Mouse (Mus musculus) MEL (cell line): ENCODE results near the gene Hdac1. TPM values are rescaled to one million over a fixed set of nuclear protein-coding genes. Genes with fewer than 3 reads are reported as not detected.
A peak's percentile ranks its signal among the peaks of the same experiment; 100 is the strongest.
"Not testable (repeated sequence)": the region's sequence is repeated elsewhere in the genome, so short reads cannot be mapped to it uniquely, and the experiment has no call there.

Source experiments
- DNase-seq: peaks from one replicate; pipeline ENCODE4 v3.0.0; 2011; ENCODE audit warnings: low read depth, low spot score
- H3K27ac ChIP-seq: 2 replicates; pipeline ENCODE4 v1.5.1; 2012; ENCODE audit warnings: low read depth, mild to moderate bottlenecking, control low read depth, low read length, moderate library complexity; ENCODE audit not compliant: control insufficient read depth
- H3K27me3 ChIP-seq, 2 experiments: fragments of 150-350 bp in 1 of 2; sonication (generic) in 1 of 2; 2 replicates each; pipeline ENCODE4 v1.6.1; 2012; ENCODE audit warnings: low read length in 2 of 2, mild to moderate bottlenecking in 2 of 2, improper control_type of control experiment in 1 of 2, moderate library complexity in 1 of 2; ENCODE audit not compliant: insufficient read depth in 2 of 2, control insufficient read depth in 1 of 2
- H3K36me3 ChIP-seq, 2 experiments: 2 replicates each; pipeline ENCODE4 v1.6.1; 2012 to 2014; ENCODE audit warnings: low read length in 2 of 2, improper control_type of control experiment in 1 of 2, inconsistent platforms in 1 of 2, mild to moderate bottlenecking in 1 of 2; ENCODE audit not compliant: insufficient read depth in 2 of 2, control insufficient read depth in 1 of 2
- H3K4me1 ChIP-seq, 2 experiments: fragments of 150-350 bp in 1 of 2; sonication (generic) in 1 of 2; 2 replicates each; pipeline ENCODE4 v1.6.1; 2012; ENCODE audit warnings: low read length in 2 of 2, improper control_type of control experiment in 1 of 2, mild to moderate bottlenecking in 1 of 2; ENCODE audit not compliant: insufficient read depth in 2 of 2, control insufficient read depth in 1 of 2
- H3K4me3 ChIP-seq, 2 experiments: fragments of 150-350 bp in 1 of 2; sonication (generic) in 1 of 2; 2 replicates each; pipeline ENCODE4 v1.5.1; 2012; ENCODE audit warnings: low read depth in 2 of 2, low read length in 2 of 2, mild to moderate bottlenecking in 2 of 2, moderate library complexity in 2 of 2, control low read depth in 1 of 2, improper control_type of control experiment in 1 of 2; ENCODE audit not compliant: control insufficient read depth in 1 of 2, insufficient read depth in 1 of 2
- H3K79me2 ChIP-seq: 2 replicates; pipeline ENCODE4 v1.6.1; 2012; ENCODE audit warnings: mild to moderate bottlenecking, low read length, moderate library complexity; ENCODE audit not compliant: control insufficient read depth, poor library complexity, insufficient read depth
- H3K9ac ChIP-seq: 2 replicates; pipeline ENCODE4 v1.6.1; 2012; ENCODE audit warnings: low read depth, mild to moderate bottlenecking, control low read depth, low read length, moderate library complexity; ENCODE audit not compliant: control insufficient read depth, poor library complexity, severe bottlenecking
- H3K9me3 ChIP-seq: fragments of 150-350 bp; sonication (generic); replicated peaks from 2 replicates; pipeline ENCODE4 v1.6.1; 2012; ENCODE audit warnings: mild to moderate bottlenecking, low read length, improper control_type of control experiment, moderate library complexity; ENCODE audit not compliant: insufficient read depth
- CTCF ChIP-seq, 3 experiments: IDR thresholded peaks in 2 of 3; conservative IDR thresholded peaks in 1 of 3; 2 replicates each; pipeline ENCODE4 v1.5.1; 2011 to 2012; ENCODE audit warnings: low read length in 3 of 3, low read depth in 2 of 3, mild to moderate bottlenecking in 2 of 3, improper control_type of control experiment in 1 of 3, inconsistent platforms in 1 of 3, mixed read lengths in 1 of 3, moderate library complexity in 1 of 3; ENCODE audit not compliant: control insufficient read depth in 1 of 3, insufficient read depth in 1 of 3, poor library complexity in 1 of 3, severe bottlenecking in 1 of 3
- GATA1 ChIP-seq: IDR thresholded peaks from 2 replicates; pipeline ENCODE4 v1.6.1; 2011; ENCODE audit warnings: low read depth, low read length, improper control_type of control experiment
- HCFC1 ChIP-seq: IDR thresholded peaks from 2 replicates; pipeline ENCODE4 v1.6.1; 2012; ENCODE audit warnings: low read depth, mild to moderate bottlenecking, inconsistent platforms, low read length, improper control_type of control experiment, moderate library complexity
- KAT2A ChIP-seq: conservative IDR thresholded peaks from 2 replicates; pipeline ENCODE4 v1.6.1; 2012; ENCODE audit warnings: low read depth, low read length, improper control_type of control experiment, inconsistent platforms
- MYC ChIP-seq: IDR thresholded peaks from 2 replicates; pipeline ENCODE4 v1.6.1; 2011; ENCODE audit warnings: low read depth, mild to moderate bottlenecking, low read length, improper control_type of control experiment, moderate library complexity
- POLR2AphosphoS5 ChIP-seq: IDR thresholded peaks from 2 replicates; pipeline ENCODE4 v1.6.1; 2012; ENCODE audit warnings: low read depth, borderline replicate concordance, mild to moderate bottlenecking, inconsistent platforms, low read length, moderate library complexity, mixed read lengths
- RAD21 ChIP-seq: IDR thresholded peaks from 2 replicates; pipeline ENCODE4 v1.6.1; 2011; ENCODE audit warnings: mild to moderate bottlenecking, low read depth, low read length, improper control_type of control experiment
- SIN3A ChIP-seq: IDR thresholded peaks from 2 replicates; pipeline ENCODE4 v1.6.1; 2012; ENCODE audit warnings: low read length, improper control_type of control experiment, inconsistent platforms
- SMC3 ChIP-seq: IDR thresholded peaks from 2 replicates; pipeline ENCODE4 v1.6.1; 2011; ENCODE audit warnings: low read depth, low read length, improper control_type of control experiment
- TAL1 ChIP-seq: IDR thresholded peaks from 2 replicates; pipeline ENCODE4 v1.6.1; 2012; ENCODE audit warnings: mild to moderate bottlenecking, inconsistent platforms, low read length, moderate library complexity, mixed read lengths
- TCF12 ChIP-seq: IDR thresholded peaks from 2 replicates; pipeline ENCODE4 v1.6.1; 2014; ENCODE audit warnings: low read depth, mild to moderate bottlenecking, inconsistent platforms, low read length, improper control_type of control experiment, moderate library complexity
- USF1 ChIP-seq: IDR thresholded peaks from 2 replicates; pipeline ENCODE4 v1.6.1; 2014; ENCODE audit warnings: low read depth, mild to moderate bottlenecking, inconsistent platforms, low read length, improper control_type of control experiment, moderate library complexity
- ZC3H11A ChIP-seq: IDR thresholded peaks from 2 replicates; pipeline ENCODE4 v1.6.1; 2012; ENCODE audit warnings: low read depth, mild to moderate bottlenecking, inconsistent platforms, low read length, improper control_type of control experiment
- ZMIZ1 ChIP-seq: IDR thresholded peaks from 2 replicates; pipeline ENCODE4 v1.6.1; 2012; ENCODE audit warnings: low read depth, mild to moderate bottlenecking, inconsistent platforms, low read length, improper control_type of control experiment, moderate library complexity
- ZNF384 ChIP-seq: IDR thresholded peaks from 2 replicates; pipeline ENCODE4 v1.6.1; 2012; ENCODE audit warnings: low read depth, mild to moderate bottlenecking, inconsistent platforms, low read length, improper control_type of control experiment
- polyA plus RNA-seq, 2 experiments: library from polyadenylated mRNA; stranded (reverse) in 1 of 2; unstranded in 1 of 2; fragments of >175 nt in 1 of 2; fragments of >200 nt in 1 of 2; gene quantifications; 2 replicates each; pipeline versions ENCODE4 v1.2.1 to v1.2.4; 2012; ENCODE audit warnings: low replicate concordance in 2 of 2, low read depth in 1 of 2; ENCODE audit not compliant: insufficient read length in 2 of 2, insufficient read depth in 1 of 2, missing spikeins in 1 of 2
- total RNA-seq: library from RNA; depleted of rRNA; stranded (reverse); fragments of 300-350 nt; gene quantifications from 2 replicates; pipeline ENCODE4 v1.2.3, GENCODE M21; 2012

The Hdac1 gene
- total and polyA plus RNA-seq, 3 experiments, result 38.9 to 185 (median 108) TPM

DNA sequence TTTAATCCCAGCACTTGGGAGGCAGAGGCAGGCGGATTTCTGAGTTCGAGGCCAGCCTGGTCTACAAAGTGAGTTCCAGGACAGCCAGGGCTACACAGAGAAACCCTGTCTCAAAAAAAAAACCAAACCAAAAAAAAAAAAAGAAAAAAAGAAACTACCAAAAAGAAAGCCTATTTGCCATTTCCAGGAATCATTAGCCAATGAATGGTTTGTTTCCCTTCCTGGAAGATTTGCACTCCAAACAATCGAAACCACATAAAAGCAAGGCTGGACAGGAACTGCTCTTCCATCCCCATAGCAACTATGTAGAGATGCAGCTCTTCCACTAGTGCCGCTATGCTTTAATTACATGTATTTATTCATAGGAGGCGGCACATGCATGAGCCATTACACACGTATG, 12.0 kb upstream of the Hdac1 start:
- TF ChIP-seq ZNF384, result peak; percentile 66
- TF ChIP-seq, all 39 proteins: peak for 1; not testable (repeated sequence) for 38
- not testable (repeated sequence) for H3K4me3 ChIP-seq, H3K36me3 ChIP-seq, H3K27me3 ChIP-seq, H3K79me2 ChIP-seq, H3K9me3 ChIP-seq, DNase-seq, H3K9ac ChIP-seq, H3K27ac ChIP-seq
- peaks cover 0 to 15% of the 10 kb centered on the region in 2 experiments; a peak in 2 of 4 replicates for H3K4me1 ChIP-seq

DNA sequence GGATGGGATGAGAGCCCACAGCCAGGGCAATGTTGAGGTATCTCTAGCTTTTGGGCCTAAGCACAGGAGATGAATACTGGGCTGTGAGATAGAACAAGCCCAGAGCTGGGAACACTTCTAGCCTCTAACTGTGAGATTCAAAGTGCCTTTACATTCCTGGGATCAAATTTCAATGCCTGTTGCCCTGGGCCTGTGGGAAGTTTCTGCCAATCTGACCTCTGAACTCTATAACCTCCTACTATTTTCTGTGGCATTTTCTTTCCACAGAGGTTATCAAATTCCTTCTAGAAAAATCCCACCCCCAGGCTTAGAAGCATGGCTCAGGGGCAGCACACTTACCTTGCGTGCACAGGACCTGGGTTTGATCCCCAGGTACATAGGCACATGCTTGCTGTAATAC, 7.8 kb upstream of the Hdac1 start:
- no peaks in the 10 kb centered on the region for H3K9me3 ChIP-seq
- peaks cover 0 to 19% of the 10 kb centered on the region in 2 experiments; a peak in 2 of 4 replicates for H3K36me3 ChIP-seq
- DNase-seq, result no peak
- TF ChIP-seq SMC3, result no peak
- no peak for TF ChIP-seq USF1
- TF ChIP-seq SIN3A, result no peak
- no peak for TF ChIP-seq TCF12
- no peak for TF ChIP-seq GATA1
- no peak for TF ChIP-seq TAL1
- TF ChIP-seq HCFC1, result no peak
- no peak overlapping the region for H3K4me3 ChIP-seq
- H3K4me1 ChIP-seq, result peaks cover 8 to 18% of the 10 kb centered on the region in 2 experiments
- H3K27ac ChIP-seq, result no peak overlapping the region
- H3K9ac ChIP-seq, result no peak overlapping the region
- no peaks in the 10 kb centered on the region for H3K79me2 ChIP-seq
- H3K27me3 ChIP-seq, result no peaks in the 10 kb centered on the region

- H3K4me1 ChIP-seq, result peaks cover 8 to 14% of the 10 kb centered on the region in 2 experiments
- H3K79me2 ChIP-seq, result no peaks in the 10 kb centered on the region
- TF ChIP-seq CTCF (IDR thresholded peaks at IDR 0.05 in 2 of 3, conservative IDR thresholded peaks at IDR 0.05 in 1 of 3; ENCODE audit: control insufficient read depth in 1 of 3, insufficient read depth in 1 of 3, low read depth in 2 of 3, low read length in 3 of 3, poor library complexity in 1 of 3, severe bottlenecking in 1 of 3) (peak; percentile 36 to 69 (median 63)), RAD21 (peak; percentile 40), ZMIZ1 (no peak), MYC (no peak), ZC3H11A (0 out of 2 replicates have a peak, but pooled peaks have one; percentile 17), KAT2A (no peak), SMC3 (peak; percentile 47), HCFC1 (no peak), ZNF384 (0 out of 2 replicates have a peak, but pooled peaks have one; percentile 41), POLR2AphosphoS5 (no peak)
- H3K27me3 ChIP-seq, result no peaks in the 10 kb centered on the region
- H3K9ac ChIP-seq, result no peak overlapping the region
- DNase-seq, result peak; percentile 69
- H3K9me3 ChIP-seq, result no peaks in the 10 kb centered on the region
- H3K36me3 ChIP-seq, result peaks cover 0 to 17% of the 10 kb centered on the region in 2 experiments; a peak in 2 of 4 replicates
- H3K4me3 ChIP-seq, result no peak overlapping the region
- no peak overlapping the region for H3K27ac ChIP-seq
Observed at GRCm38 (mm10) chr4:129549306-129549705, 6.8 kb upstream of the Hdac1 start.
